Mouse (Mus musculus) kidney, adult 18-20 months (tissue): Measurements from ENCODE around the gene Btg1-ps1.
"Not testable (repeated sequence)": the region's sequence is repeated elsewhere in the genome, so short reads cannot be mapped to it uniquely, and the experiment has no call there.

ENCODE experiments used
- DNase-seq: peaks from one replicate; pipeline ENCODE4 v3.0.0; 2021

Btg1-ps1 gene

GRCm38 (mm10) chrX:38018597-38018996 lies at the start of gene Btg1-ps1:
Gene Btg1-ps1, minus strand, starts transcription at chrX:38018815.
- not testable (repeated sequence) for DNase-seq

GRCm38 (mm10) chrX:38066175-38066574 lies 47.6 kb upstream of the Btg1-ps1 start, which contains the start of gene Rhox10:
Gene Rhox10, plus strand, starts transcription at chrX:38066475.
- no peak for DNase-seq

DNA sequence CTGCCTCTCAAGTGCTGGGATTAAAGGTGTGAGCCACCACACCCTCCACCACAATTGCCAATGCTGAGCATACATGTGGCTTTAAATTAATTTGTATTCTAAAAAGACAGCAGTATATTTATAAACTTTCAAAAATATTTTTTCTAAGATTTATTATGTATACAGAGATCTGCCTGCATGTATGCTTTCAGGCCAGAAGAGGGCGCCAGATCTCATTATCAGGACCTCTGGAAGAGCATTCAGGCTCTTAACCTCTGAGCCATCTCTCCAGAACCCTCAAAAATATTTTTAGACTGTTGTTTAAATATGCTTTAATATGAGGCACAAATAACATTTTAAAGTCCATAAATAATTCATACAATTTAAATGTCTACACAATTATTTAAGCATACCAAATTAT lies 42.9 kb upstream of the Btg1-ps1 start:
- DNase-seq, result no peak

GRCm38 (mm10) chrX:38043014-38043413 lies 24.4 kb upstream of the Btg1-ps1 start, which contains the start of gene Btg1-ps2:
Gene Btg1-ps2, minus strand, starts transcription at chrX:38043114.
- DNase-seq, result not testable (repeated sequence)

GRCm38 (mm10) chrX:38039666-38040065 lies 21.1 kb upstream of the Btg1-ps1 start:
- DNase-seq, result no peak

DNA sequence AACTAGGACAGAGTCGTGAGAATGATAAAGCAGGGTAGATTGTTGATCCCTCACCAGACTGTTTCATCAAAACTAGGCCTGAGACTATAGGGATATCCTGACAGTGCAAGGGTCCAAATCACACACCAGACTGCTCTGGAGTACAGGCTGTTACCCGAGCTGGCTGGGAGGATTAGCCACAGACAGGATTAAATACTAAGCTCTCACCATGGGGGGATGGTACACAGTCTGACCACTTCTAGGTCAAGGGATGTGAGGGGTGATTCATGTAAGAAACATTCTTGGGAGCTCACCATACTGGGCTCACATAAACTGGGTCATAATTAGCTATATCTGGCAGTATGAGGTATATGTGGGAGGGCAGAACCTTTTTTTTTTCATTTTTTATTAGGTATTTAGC lies 15.2 kb upstream of the Btg1-ps1 start:
- no peak for DNase-seq

- no peak for DNase-seq
Observed at GRCm38 (mm10) chrX:38008756-38009155, 9.9 kb downstream of the Btg1-ps1 start.
